Mouse (Mus musculus): ENCODE measurements around the gene Zkscan14. TPM values are rescaled to one million over a fixed set of nuclear protein-coding genes. Genes with fewer than 3 reads are reported as not detected.

The Zkscan14 gene
- total and polyA plus RNA-seq, 3 experiments, result 6.7 to 7.5 TPM; not detected in 1

DNA sequence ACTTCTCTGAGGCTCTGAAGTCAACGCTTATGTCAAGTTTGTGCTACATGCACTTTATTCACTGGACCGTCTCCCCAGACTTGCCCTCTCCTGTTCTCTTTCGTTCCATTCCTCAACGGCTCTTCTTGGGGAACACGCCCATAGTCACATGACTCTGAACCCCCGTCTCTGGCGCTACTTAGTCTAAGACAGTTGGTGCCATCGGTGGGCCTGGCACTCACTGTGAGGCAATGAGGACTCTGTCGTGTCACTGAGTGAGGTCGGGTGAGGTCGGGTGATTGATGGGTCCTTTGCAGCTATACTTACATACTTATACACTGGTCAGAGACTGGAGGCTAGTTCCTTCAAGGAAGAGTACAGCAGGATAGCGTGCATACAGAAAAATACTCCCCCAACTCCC, 21.7 kb upstream of the Zkscan14 start (continued):
- TF ChIP-seq JUND (IDR thresholded peaks at IDR 0.05; ENCODE audit: low read depth, low read length) (no peak), NRF1 (IDR thresholded peaks at IDR 0.05; ENCODE audit: insufficient read depth, low read depth, low read length, poor library complexity, severe bottlenecking) (0 out of 2 replicates have a peak, but pooled peaks have one; percentile 17), MAX (IDR thresholded peaks at IDR 0.05; ENCODE audit: low read length) (peak; percentile 66; the same call in 1 of the 2 replicates)

DNA sequence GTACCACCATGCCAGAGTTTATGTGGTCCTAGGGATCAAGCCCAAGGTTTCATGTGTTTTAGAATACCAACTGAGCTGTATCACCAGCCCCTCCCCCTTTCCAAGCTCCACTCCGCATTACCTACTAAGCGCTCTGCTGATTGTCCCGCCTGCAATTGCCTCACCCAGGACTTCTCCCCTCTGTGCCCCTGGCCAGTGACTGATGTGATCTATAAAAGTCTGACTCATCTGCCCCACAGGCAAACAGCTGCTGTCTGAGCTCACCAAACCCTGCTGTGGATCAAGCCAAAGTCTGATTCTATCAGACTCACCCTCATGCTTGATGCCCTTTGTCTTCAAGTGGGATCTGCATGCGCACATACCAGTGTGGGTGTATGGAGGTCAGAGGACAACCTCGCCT, 21.2 kb upstream of the Zkscan14 start:
- Histone ChIP-seq H3K4me1 (ENCODE audit: control insufficient read depth in 1 of 2, insufficient read depth in 2 of 2, low read length in 2 of 2) (peaks cover 3 to 14% of the 10 kb centered on the region in 2 experiments; a peak in 2 of 4 replicates), H3K79me2 (ENCODE audit: control insufficient read depth, insufficient read depth, low read length, poor library complexity) (no peaks in the 10 kb centered on the region; the same call in 1 of the 2 replicates), H3K9me3 (replicated peaks; ENCODE audit: insufficient read depth, low read length) (no peaks in the 10 kb centered on the region), H3K36me3 (ENCODE audit: control insufficient read depth in 1 of 2, insufficient read depth in 2 of 2, low read length in 2 of 2) (peaks cover 0 to 3% of the 10 kb centered on the region in 2 experiments; a peak in 3 of 4 replicates), H3K9ac (ENCODE audit: control insufficient read depth, low read depth, low read length, poor library complexity, severe bottlenecking) (peak overlapping the region; percentile 72), H3K27me3 (ENCODE audit: control insufficient read depth in 1 of 2, insufficient read depth in 2 of 2, low read length in 2 of 2) (no peaks in the 10 kb centered on the region), H3K27ac (ENCODE audit: control insufficient read depth, low read depth, low read length) (peak overlapping the region; percentile 98), H3K4me3 (ENCODE audit: control insufficient read depth in 1 of 2, insufficient read depth in 1 of 2, low read depth in 2 of 2, low read length in 2 of 2) (peak overlapping the region; percentile 64 to 76)
- DNase-seq (ENCODE audit: low read depth, low spot score), result peak; percentile 88
- TF ChIP-seq EP300 (IDR thresholded peaks at IDR 0.05; ENCODE audit: low read depth in 1 of 2, low read length in 2 of 2), result peak; percentile 76 to 88
- TF ChIP-seq CHD2 (IDR thresholded peaks at IDR 0.05; ENCODE audit: low read length), result no peak
- TF ChIP-seq TAL1 (IDR thresholded peaks at IDR 0.05; ENCODE audit: low read length), result no peak; the same call in 1 of the 2 replicates
- no peak for TF ChIP-seq SIN3A (IDR thresholded peaks at IDR 0.05; ENCODE audit: low read length)
- no peak; the same call in 1 of the 2 replicates for TF ChIP-seq MAZ (IDR thresholded peaks at IDR 0.05; ENCODE audit: low read depth, low read length)
- no peak for TF ChIP-seq BHLHE40 (IDR thresholded peaks at IDR 0.05; ENCODE audit: borderline replicate concordance, low read depth, low read length)
- peak; percentile 62; the same call in 1 of the 2 replicates for TF ChIP-seq TCF12 (IDR thresholded peaks at IDR 0.05; ENCODE audit: low read depth, low read length)
- no peak; the same call in 1 of the 2 replicates for TF ChIP-seq MAFK (IDR thresholded peaks at IDR 0.05; ENCODE audit: borderline replicate concordance, low read depth, low read length)
- TF ChIP-seq MAX (IDR thresholded peaks at IDR 0.05; ENCODE audit: low read length), result peak; percentile 55
- TF ChIP-seq MYB (IDR thresholded peaks at IDR 0.05; ENCODE audit: low read depth, low read length), result peak; percentile 66; the same call in 1 of the 2 replicates
- peak; percentile 24 for TF ChIP-seq RCOR1 (IDR thresholded peaks at IDR 0.05; ENCODE audit: low read depth, low read length)
- no peak for TF ChIP-seq ZMIZ1 (IDR thresholded peaks at IDR 0.05; ENCODE audit: low read depth, low read length)
- no peak for TF ChIP-seq MEF2A (IDR thresholded peaks at IDR 0.05; ENCODE audit: extremely low read depth, insufficient replicate concordance, low read depth, low read length, poor library complexity, severe bottlenecking)
- TF ChIP-seq USF2 (IDR thresholded peaks at IDR 0.05; ENCODE audit: borderline replicate concordance in 1 of 2, insufficient read depth in 1 of 2, low read depth in 1 of 2, low read length in 2 of 2), result no peak
- TF ChIP-seq CHD1 (IDR thresholded peaks at IDR 0.05; ENCODE audit: low read depth, low read length), result no peak
- peak; percentile 15; the same call in 1 of the 2 replicates for TF ChIP-seq TBP (IDR thresholded peaks at IDR 0.05; ENCODE audit: low read depth, low read length)
- TF ChIP-seq GATA1 (IDR thresholded peaks at IDR 0.05; ENCODE audit: low read depth, low read length), result peak; percentile 51; the same call in 1 of the 2 replicates
- peak; percentile 10; the same call in 1 of the 2 replicates for TF ChIP-seq MXI1 (IDR thresholded peaks at IDR 0.05; ENCODE audit: low read depth, low read length)
- TF ChIP-seq POLR2AphosphoS5 (IDR thresholded peaks at IDR 0.05; ENCODE audit: borderline replicate concordance, low read depth, low read length), result no peak
- TF ChIP-seq HCFC1 (IDR thresholded peaks at IDR 0.05; ENCODE audit: low read depth, low read length), result no peak
- peak; percentile 33; the same call in 1 of the 2 replicates for TF ChIP-seq MYC (IDR thresholded peaks at IDR 0.05; ENCODE audit: low read depth, low read length)
- TF ChIP-seq SMC3 (IDR thresholded peaks at IDR 0.05; ENCODE audit: low read depth, low read length), result no peak
- no peak for TF ChIP-seq ELF1 (IDR thresholded peaks at IDR 0.05; ENCODE audit: low read depth, low read length)
- no peak for TF ChIP-seq UBTF (IDR thresholded peaks at IDR 0.05; ENCODE audit: borderline replicate concordance, insufficient read depth, low read depth, low read length)
- no peak for TF ChIP-seq NELFE (IDR thresholded peaks at IDR 0.05; ENCODE audit: low read depth, low read length)
- TF ChIP-seq CTCF (IDR thresholded peaks at IDR 0.05 in 2 of 3, conservative IDR thresholded peaks at IDR 0.05 in 1 of 3; ENCODE audit: control insufficient read depth in 1 of 3, insufficient read depth in 1 of 3, low read depth in 2 of 3, low read length in 3 of 3, poor library complexity in 1 of 3, severe bottlenecking in 1 of 3), result no peak
- TF ChIP-seq ZC3H11A (IDR thresholded peaks at IDR 0.05; ENCODE audit: low read depth, low read length), result no peak
- TF ChIP-seq ETS1 (IDR thresholded peaks at IDR 0.05; ENCODE audit: low read depth, low read length), result peak; percentile 86
- TF ChIP-seq RAD21 (IDR thresholded peaks at IDR 0.05; ENCODE audit: low read depth, low read length), result no peak
- TF ChIP-seq JUND (IDR thresholded peaks at IDR 0.05; ENCODE audit: low read depth, low read length), result 0 out of 2 replicates have a peak, but pooled peaks have one; percentile 11
- TF ChIP-seq ZKSCAN1 (IDR thresholded peaks at IDR 0.05; ENCODE audit: low read depth, low read length), result peak; percentile 95
- no peak; the same call in 1 of the 2 replicates for TF ChIP-seq E2F4 (IDR thresholded peaks at IDR 0.05; ENCODE audit: borderline replicate concordance, low read depth, low read length)
- no peak for TF ChIP-seq KAT2A (conservative IDR thresholded peaks at IDR 0.05; ENCODE audit: low read depth, low read length)

Measured in MEL (cell line).